Mouse (Mus musculus) C2C12 (cell line): ENCODE data around the gene Slc17a5.

Experiments used
- CEBPB ChIP-seq: IDR thresholded peaks from one replicate; pipeline ENCODE4 v1.6.1; 2011; ENCODE audit warnings: low read depth, mild to moderate bottlenecking, control low read depth, moderate library complexity
- CTCF ChIP-seq: IDR thresholded peaks from one replicate; pipeline ENCODE4 v1.5.1; 2011; ENCODE audit not compliant: control insufficient read depth, insufficient read depth, insufficient read length
- FOSL1 ChIP-seq: IDR thresholded peaks from one replicate; pipeline ENCODE4 v1.8.0; 2011; ENCODE audit warnings: mild to moderate bottlenecking, low read length; ENCODE audit not compliant: poor library complexity, insufficient read depth, severe bottlenecking
- MAX ChIP-seq: IDR thresholded peaks from one replicate; pipeline ENCODE4 v1.6.1; 2011; ENCODE audit warnings: mild to moderate bottlenecking, control low read depth
- USF1 ChIP-seq: IDR thresholded peaks from one replicate; pipeline ENCODE4 v1.6.1; 2011; ENCODE audit warnings: low read depth, mild to moderate bottlenecking, control low read depth, moderate library complexity

GRCm38 (mm10) chr9:78587914-78588313 lies at the start of gene Slc17a5:
- no peak for TF ChIP-seq CEBPB
- no peak for TF ChIP-seq USF1
- TF ChIP-seq MAX = peak; percentile 67
- TF ChIP-seq CTCF = no peak
- no peak for TF ChIP-seq FOSL1
